Mouse (Mus musculus) kidney, postnatal 14 days (tissue): Measurements from ENCODE around the gene Slc4a3.

Experiments
- DNase-seq: peaks from one replicate; pipeline ENCODE4 v3.0.0; 2022; ENCODE audit warnings: mixed read lengths

Slc4a3 gene

GRCm38 (mm10) chr1:75524679-75525078 lies 21.4 kb upstream of the Slc4a3 start:
- DNase-seq, result no peak

- no peak for DNase-seq
These were observed 15.5 kb upstream of the Slc4a3 start for GRCm38 (mm10) chr1:75530546-75530945.

- DNase-seq, result no peak
These were observed 13.5 kb upstream of the Slc4a3 start for GRCm38 (mm10) chr1:75532280-75533172.

GRCm38 (mm10) chr1:75533325-75534252 lies 12.5 kb upstream of the Slc4a3 start:
- DNase-seq, result no peak

GRCm38 (mm10) chr1:75537587-75537986 lies 8.5 kb upstream of the Slc4a3 start:
- DNase-seq, result no peak

GRCm38 (mm10) chr1:75538597-75539190 lies 7.4 kb upstream of the Slc4a3 start:
- DNase-seq, result no peak

- DNase-seq, result no peak
These were observed 4.6 kb upstream of the Slc4a3 start for GRCm38 (mm10) chr1:75541496-75541895.

GRCm38 (mm10) chr1:75544351-75544750 lies 1.7 kb upstream of the Slc4a3 start:
- no peak for DNase-seq

- no peak for DNase-seq
These were observed 1.3 kb downstream of the Slc4a3 start for GRCm38 (mm10) chr1:75547351-75547750.

GRCm38 (mm10) chr1:75548083-75548482 lies 2.0 kb downstream of the Slc4a3 start:
- no peak for DNase-seq

GRCm38 (mm10) chr1:75548871-75549270 lies 2.8 kb downstream of the Slc4a3 start:
- DNase-seq, result no peak

GRCm38 (mm10) chr1:75549289-75550279 lies 3.5 kb downstream of the Slc4a3 start:
- no peak for DNase-seq

GRCm38 (mm10) chr1:75550586-75550985 lies 4.5 kb downstream of the Slc4a3 start:
- DNase-seq, result no peak

- DNase-seq, result no peak
These were observed 9.6 kb downstream of the Slc4a3 start for GRCm38 (mm10) chr1:75555680-75556079.

GRCm38 (mm10) chr1:75556143-75556781 lies 10.2 kb downstream of the Slc4a3 start:
- DNase-seq, result no peak

GRCm38 (mm10) chr1:75557041-75557440 lies 11.0 kb downstream of the Slc4a3 start:
- DNase-seq, result no peak

- no peak for DNase-seq
These were observed 12.5 kb downstream of the Slc4a3 start for GRCm38 (mm10) chr1:75558388-75559178.

- DNase-seq, result peak; percentile 94
These were observed 13.3 kb downstream of the Slc4a3 start for GRCm38 (mm10) chr1:75559212-75559925.

GRCm38 (mm10) chr1:75560206-75560913 lies 14.3 kb downstream of the Slc4a3 start:
- no peak for DNase-seq
